Comparison of ENCODE assay signal across 10 mouse cellular contexts in the genomic region with DNA sequence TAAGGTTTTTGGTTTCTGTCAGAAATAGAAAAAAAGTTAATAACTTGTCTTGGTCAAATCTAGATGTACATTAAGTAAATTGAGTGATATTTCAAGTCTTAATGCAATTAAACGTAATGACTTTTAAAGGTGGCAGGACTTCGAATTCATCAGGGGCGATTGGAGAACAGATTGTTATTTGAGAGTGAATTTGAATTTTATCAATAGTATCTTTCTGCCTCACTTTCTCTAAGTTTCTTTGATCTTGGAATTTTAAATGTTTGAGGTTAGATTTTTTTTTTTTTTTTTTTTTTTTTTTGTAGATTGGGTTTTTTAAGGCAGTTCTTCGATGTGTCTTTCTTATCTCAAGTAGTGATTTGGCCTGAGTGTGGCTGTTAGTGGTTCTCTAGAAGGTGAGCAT. TPM values are rescaled to one million over a fixed set of nuclear protein-coding genes. Genes with fewer than 3 reads are reported as not detected.
DNase-seq lines count a peak whose midpoint lies in the region; ATAC-seq lines count a peak whose summit lies in the region.
"Had no signal": no experiment of that assay in that cellular context is flagged by ENCODE, and none has a peak within 500 bp of the region (broad histone marks: within the 10 kb centered on the region; RNA-seq: fewer than 3 reads in every experiment).

No protein-coding gene starts in this region.

- no peak overlapping the region for H3K27ac ChIP-seq in heart, embryonic 16.5 days (ENCODE audit: low read length)
- no peak overlapping the region for H3K27ac ChIP-seq in embryonic facial prominence, embryonic 13.5 days
- no peak overlapping the region for H3K27ac ChIP-seq in intestine, embryonic 15.5 days
- no peak overlapping the region for H3K27ac ChIP-seq in midbrain, embryonic 15.5 days

- ATAC-seq in heart, embryonic 16.5 days (replicated peaks; ENCODE audit: extremely low read depth, insufficient read depth, low FRiP score): no peak
- ATAC-seq in embryonic facial prominence, embryonic 13.5 days (ENCODE audit: insufficient number of reproducible peaks, insufficient read depth, low FRiP score, low TSS enrichment, low read depth): no peak
- no peak for ATAC-seq in intestine, embryonic 15.5 days
- no peak for ATAC-seq in midbrain, embryonic 15.5 days (replicated peaks)

- H3K9me3 ChIP-seq in heart, embryonic 16.5 days (replicated peaks; ENCODE audit: control insufficient read depth, low read length): no peaks in the 10 kb centered on the region
- no peaks in the 10 kb centered on the region for H3K9me3 ChIP-seq in embryonic facial prominence, embryonic 13.5 days
- H3K9me3 ChIP-seq in intestine, embryonic 15.5 days: no peaks in the 10 kb centered on the region
- no peaks in the 10 kb centered on the region for H3K9me3 ChIP-seq in midbrain, embryonic 15.5 days

- WGBS in heart, embryonic 16.5 days: 38% methylated on average over 4 of the region's 4 CpGs
- 56% methylated on average over 4 of the region's 4 CpGs for WGBS in embryonic facial prominence, embryonic 13.5 days
- WGBS in intestine, embryonic 15.5 days: 53% methylated on average over 4 of the region's 4 CpGs
- 66% methylated on average over 4 of the region's 4 CpGs for WGBS in midbrain, embryonic 15.5 days

- intact Hi-C loops in heart, postnatal 25 days (cut with DNase I): loop anchor here (5.0 kb wide), 2 partner anchors 36 to 94 kb away; no protein-coding TSS in a partner anchor

- H3K4me1 ChIP-seq in heart, embryonic 16.5 days (ENCODE audit: control insufficient read depth, insufficient read depth, low read length): peaks cover 25% of the 10 kb centered on the region
- H3K4me1 ChIP-seq in embryonic facial prominence, embryonic 13.5 days: peaks cover 32% of the 10 kb centered on the region
- H3K4me1 ChIP-seq in intestine, embryonic 15.5 days (replicated peaks): peaks cover 10% of the 10 kb centered on the region
- H3K4me1 ChIP-seq in midbrain, embryonic 15.5 days: peaks cover 47% of the 10 kb centered on the region

- H3K4me2 ChIP-seq in heart, embryonic 16.5 days (ENCODE audit: low read depth, low read length): peak overlapping the region; percentile 70
- H3K4me2 ChIP-seq in embryonic facial prominence, embryonic 13.5 days: peak overlapping the region; percentile 82
- peak overlapping the region; percentile 57 for H3K4me2 ChIP-seq in intestine, embryonic 15.5 days (replicated peaks)
- peak overlapping the region; percentile 58 for H3K4me2 ChIP-seq in midbrain, embryonic 15.5 days

- no peak overlapping the region for H3K4me3 ChIP-seq in heart, embryonic 16.5 days (ENCODE audit: low read length)
- peak overlapping the region; percentile 98 for H3K4me3 ChIP-seq in embryonic facial prominence, embryonic 13.5 days
- no peak overlapping the region for H3K4me3 ChIP-seq in intestine, embryonic 15.5 days (replicated peaks)
- peak overlapping the region; percentile 99 for H3K4me3 ChIP-seq in midbrain, embryonic 15.5 days

- H3K9ac ChIP-seq in heart, embryonic 16.5 days (ENCODE audit: low read length): peak overlapping the region; percentile 100
- 0 out of 2 replicates have a peak overlapping the region, but pooled peaks have one; percentile 54 for H3K9ac ChIP-seq in embryonic facial prominence, embryonic 13.5 days
- no peak overlapping the region for H3K9ac ChIP-seq in intestine, embryonic 15.5 days
- no peak overlapping the region for H3K9ac ChIP-seq in midbrain, embryonic 15.5 days

- no peak for DNase-seq in heart, postnatal 25 days (ENCODE audit: low spot score)
- no peak for DNase-seq in right cerebral cortex, postnatal 4 days
- no peak for DNase-seq in ovary, postnatal 14 days (ENCODE audit: low spot score)
- no peak for DNase-seq in kidney, adult 11 months
- DNase-seq: lung, postnatal 4 days had no signal

- H3K27me3 ChIP-seq in heart, embryonic 16.5 days (ENCODE audit: control insufficient read depth, insufficient read depth, low read length): no peaks in the 10 kb centered on the region
- no peaks in the 10 kb centered on the region for H3K27me3 ChIP-seq in embryonic facial prominence, embryonic 13.5 days
- no peaks in the 10 kb centered on the region for H3K27me3 ChIP-seq in intestine, embryonic 15.5 days (replicated peaks)
- H3K27me3 ChIP-seq in midbrain, embryonic 15.5 days (replicated peaks): no peaks in the 10 kb centered on the region

- H3K36me3 ChIP-seq in heart, embryonic 16.5 days (ENCODE audit: control insufficient read depth, insufficient read depth): peaks cover 27% of the 10 kb centered on the region
- H3K36me3 ChIP-seq in embryonic facial prominence, embryonic 13.5 days: peaks cover 44% of the 10 kb centered on the region
- H3K36me3 ChIP-seq in intestine, embryonic 15.5 days: peaks cover 14% of the 10 kb centered on the region
- peaks cover 16% of the 10 kb centered on the region for H3K36me3 ChIP-seq in midbrain, embryonic 15.5 days (replicated peaks)

RNA-seq across cellular contexts. Expression of a gene that starts 2.0 kb away (rescaled TPM):
- 9.2 and 10.5 TPM in 2 replicates for polyA plus RNA-seq in heart, embryonic 16.5 days (2015; fragmentation: Nextera tagmentation; extraction: Ambion mirVana)
- total RNA-seq in heart, postnatal 25 days (2021): 10 to 100 TPM; 72.5 to 87.3 TPM
- 28.3 and 29.2 TPM in 2 replicates for polyA plus RNA-seq in embryonic facial prominence, embryonic 13.5 days (2015; fragmentation: Nextera tagmentation; extraction: Ambion mirVana)
- polyA plus RNA-seq in intestine, embryonic 15.5 days (2015; fragmentation: Nextera tagmentation; extraction: Ambion mirVana): 14.6 and 14.7 TPM in 2 replicates
- polyA plus RNA-seq in midbrain, embryonic 15.5 days (2015; fragmentation: Nextera tagmentation; extraction: Ambion mirVana): 20.7 and 22.6 TPM in 2 replicates

RNA-seq across cellular contexts. Expression of a gene that starts 45.0 kb away (rescaled TPM):
- 0.17 and 0.35 TPM in 2 replicates for polyA plus RNA-seq in heart, embryonic 16.5 days (2015; fragmentation: Nextera tagmentation; extraction: Ambion mirVana)
- total RNA-seq in heart, postnatal 25 days (2021): under 1 TPM; 0.10 to 0.31 TPM
- polyA plus RNA-seq in embryonic facial prominence, embryonic 13.5 days (2015; fragmentation: Nextera tagmentation; extraction: Ambion mirVana): 0.10 TPM in 1 of 2 replicates, not detected in the other
- polyA plus RNA-seq in intestine, embryonic 15.5 days (2015; fragmentation: Nextera tagmentation; extraction: Ambion mirVana): 1.3 TPM in 2 replicates
- not detected in 2 replicates for polyA plus RNA-seq in midbrain, embryonic 15.5 days (2015; fragmentation: Nextera tagmentation; extraction: Ambion mirVana)
- total RNA-seq: gastrocnemius, adult 8-10 months had no signal

Comparison
In these comparisons a context has a peak if more than half of its experiments do, and no peak if none do; other contexts are left out.
1. H3K4me3 ChIP-seq: peak in embryonic facial prominence, embryonic 13.5 days (single experiment) and midbrain, embryonic 15.5 days (single experiment); none in heart, embryonic 16.5 days (single experiment) and intestine, embryonic 15.5 days (single experiment).
2. H3K9ac ChIP-seq: peak in heart, embryonic 16.5 days (single experiment) and embryonic facial prominence, embryonic 13.5 days (single experiment); none in intestine, embryonic 15.5 days (single experiment) and midbrain, embryonic 15.5 days (single experiment).
3. Peak in every context shown above with its lines, with median percentiles within 50 percentile points of each other: H3K4me2 ChIP-seq.